Mouse (Mus musculus) lung, embryonic 15.5 days (tissue): ENCODE measurements around the gene Eno2. TPM values are rescaled to one million over a fixed set of nuclear protein-coding genes. Genes with fewer than 3 reads are reported as not detected.

Experiments
- ATAC-seq: fragments of 200-750 bp; cut with Nextera tagmentation; 2 replicates; pipeline ENCODE4 v1.8.0; 2017; ENCODE audit warnings: moderate number of reproducible peaks, borderline replicate concordance; ENCODE audit not compliant: low FRiP score, low TSS enrichment; ENCODE audit errors: extremely low read depth
- H3K27ac ChIP-seq: fragments of 300-500 bp; sonication (generic); 2 replicates; pipeline ENCODE4 v1.5.1; 2015; ENCODE audit warnings: moderate library complexity, mild to moderate bottlenecking, inconsistent platforms
- H3K27me3 ChIP-seq: fragments of 300-500 bp; sonication (generic); 2 replicates; pipeline ENCODE4 v1.6.1; 2015; ENCODE audit warnings: inconsistent platforms
- H3K36me3 ChIP-seq: fragments of 300-500 bp; sonication (generic); 2 replicates; pipeline ENCODE4 v1.6.1; 2015; ENCODE audit warnings: inconsistent platforms
- H3K4me1 ChIP-seq: fragments of 300-500 bp; sonication (generic); 2 replicates; pipeline ENCODE4 v1.6.1; 2015; ENCODE audit warnings: inconsistent platforms
- H3K4me2 ChIP-seq: fragments of 300-500 bp; sonication (generic); 2 replicates; pipeline ENCODE4 v1.6.1; 2015; ENCODE audit warnings: inconsistent platforms, mild to moderate bottlenecking, moderate library complexity
- H3K4me3 ChIP-seq: fragments of 300-500 bp; sonication (generic); 2 replicates; pipeline ENCODE4 v1.5.1; 2015; ENCODE audit warnings: mild to moderate bottlenecking, inconsistent platforms
- H3K9ac ChIP-seq: fragments of 300-500 bp; sonication (generic); 2 replicates; pipeline ENCODE4 v1.6.1; 2015; ENCODE audit warnings: inconsistent platforms
- H3K9me3 ChIP-seq: fragments of 300-500 bp; sonication (generic); 2 replicates; pipeline ENCODE4 v1.6.1; 2016; ENCODE audit warnings: inconsistent platforms
- WGBS: fragments of 180-500 bp; shearing (Covaris S2); methylation state at CpG from one replicate; pipeline ENCODE4 v1.1.7; 2015; 5-methylcytosine and 5-hydroxymethylcytosine counted together
- polyA plus RNA-seq: library from polyadenylated mRNA; unstranded; fragments of >200 nt; fragmentation: Nextera tagmentation; extraction: Ambion mirVana; gene quantifications from 2 replicates; pipeline ENCODE4 v1.2.1, GENCODE M21; 2015

Gene Eno2
- polyA plus RNA-seq, 1 experiment from 2014 or later: 3.4 TPM

DNA sequence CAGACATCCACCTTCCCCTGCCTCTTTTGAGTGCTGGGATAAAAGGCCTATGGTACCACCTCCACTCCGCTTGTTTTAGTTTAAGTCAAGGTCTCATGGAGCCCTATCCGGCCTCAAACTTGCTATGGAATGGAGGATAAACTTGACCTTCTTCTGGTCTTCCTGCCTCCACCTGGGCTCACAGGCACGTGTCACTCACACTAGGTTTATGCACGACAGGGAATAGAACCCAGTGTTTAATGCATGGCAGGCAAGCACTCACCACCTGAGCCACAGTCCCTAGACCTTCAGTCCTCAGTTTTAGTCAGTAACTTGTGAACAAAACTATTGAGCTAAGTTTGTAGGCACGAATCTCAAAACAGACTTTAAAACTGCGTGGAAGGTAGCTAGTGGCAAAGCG is 38.4 kb downstream of the Eno2 start:
- Histone ChIP-seq H3K9me3 (no peaks in the 10 kb centered on the region), H3K36me3 (no peaks in the 10 kb centered on the region), H3K4me3 (no peak overlapping the region), H3K4me1 (peaks cover 10% of the 10 kb centered on the region), H3K4me2 (no peak overlapping the region), H3K27me3 (no peaks in the 10 kb centered on the region), H3K9ac (no peak overlapping the region), H3K27ac (no peak overlapping the region)
- 78% methylated on average over 7 of the region's 7 CpGs for WGBS
- ATAC-seq: no peak

DNA sequence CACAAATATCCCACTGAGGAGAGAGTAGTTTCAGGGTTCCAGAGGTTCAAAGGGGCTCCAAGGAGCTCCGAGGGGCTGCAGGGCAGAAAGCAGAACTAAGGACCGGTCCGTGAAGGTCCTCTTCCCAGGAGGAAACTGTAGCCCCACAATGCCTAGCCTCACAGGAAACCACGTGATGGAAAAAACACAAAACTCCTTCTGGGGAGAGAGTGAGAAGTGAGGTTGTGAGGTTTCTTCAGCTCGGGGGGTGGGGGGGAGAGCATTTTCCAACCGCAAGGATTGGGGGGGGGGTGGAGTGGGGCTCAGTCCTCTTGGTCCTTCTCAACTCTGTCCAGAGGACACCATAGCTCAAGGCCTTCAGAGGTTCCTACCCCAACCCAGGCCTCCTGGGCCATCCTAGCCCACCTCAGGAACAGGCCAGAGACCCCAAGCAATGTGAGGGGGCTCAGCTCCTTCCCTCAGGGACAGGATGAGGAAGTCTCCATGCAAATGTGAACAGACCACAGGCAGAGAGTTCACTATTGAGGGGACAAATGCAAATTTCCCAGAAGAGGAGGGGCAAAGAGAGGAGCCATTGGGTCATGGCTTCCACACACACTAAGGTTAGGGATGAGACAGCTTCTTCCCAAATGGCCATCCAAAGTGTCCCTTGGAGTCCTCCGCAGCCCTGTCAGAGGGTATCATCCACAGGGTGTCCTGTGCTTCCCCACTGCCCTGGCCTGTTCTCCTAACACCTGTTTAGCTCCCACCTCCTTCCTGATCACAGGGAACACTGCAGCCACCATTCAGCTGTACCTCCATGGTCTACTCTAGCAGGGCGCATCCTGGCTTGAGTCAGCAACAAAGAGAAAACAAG is 39.4 kb downstream of the Eno2 start:
- H3K9me3 ChIP-seq: no peaks in the 10 kb centered on the region
- no peak for ATAC-seq
- H3K4me3 ChIP-seq: no peak overlapping the region
- H3K27me3 ChIP-seq: no peaks in the 10 kb centered on the region
- no peaks in the 10 kb centered on the region for H3K36me3 ChIP-seq
- H3K9ac ChIP-seq: no peak overlapping the region
- H3K27ac ChIP-seq: no peak overlapping the region
- H3K4me1 ChIP-seq: peaks cover 10% of the 10 kb centered on the region
- H3K4me2 ChIP-seq: no peak overlapping the region
- WGBS: 73% methylated on average over 8 of the region's 8 CpGs

DNA sequence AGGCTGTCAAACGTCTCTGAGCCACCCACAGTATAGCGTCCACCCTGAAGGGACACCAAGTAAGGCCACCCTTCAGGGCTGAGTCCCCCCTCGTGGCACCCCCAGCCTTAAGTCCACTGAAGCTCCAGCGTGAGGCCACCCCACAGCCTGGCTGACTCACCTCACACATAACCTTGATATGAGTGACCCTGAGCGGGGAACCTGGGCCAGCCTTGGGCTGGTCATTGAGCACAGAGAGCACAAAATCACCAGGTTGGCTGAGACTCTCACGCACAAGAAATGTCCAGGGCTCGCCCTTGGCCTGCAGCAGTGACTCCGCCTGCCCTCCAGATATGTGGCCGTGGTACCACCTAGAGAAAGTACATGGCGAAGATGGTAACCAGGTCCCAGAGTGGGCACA is 40.9 kb downstream of the Eno2 start:
- Histone ChIP-seq H3K9me3 (no peaks in the 10 kb centered on the region), H3K9ac (no peak overlapping the region), H3K27ac (no peak overlapping the region), H3K36me3 (no peaks in the 10 kb centered on the region), H3K4me3 (no peak overlapping the region), H3K4me1 (peaks cover 10% of the 10 kb centered on the region), H3K4me2 (no peak overlapping the region), H3K27me3 (no peaks in the 10 kb centered on the region)
- WGBS: 86% methylated on average over 10 of the region's 10 CpGs
- no peak for ATAC-seq

DNA sequence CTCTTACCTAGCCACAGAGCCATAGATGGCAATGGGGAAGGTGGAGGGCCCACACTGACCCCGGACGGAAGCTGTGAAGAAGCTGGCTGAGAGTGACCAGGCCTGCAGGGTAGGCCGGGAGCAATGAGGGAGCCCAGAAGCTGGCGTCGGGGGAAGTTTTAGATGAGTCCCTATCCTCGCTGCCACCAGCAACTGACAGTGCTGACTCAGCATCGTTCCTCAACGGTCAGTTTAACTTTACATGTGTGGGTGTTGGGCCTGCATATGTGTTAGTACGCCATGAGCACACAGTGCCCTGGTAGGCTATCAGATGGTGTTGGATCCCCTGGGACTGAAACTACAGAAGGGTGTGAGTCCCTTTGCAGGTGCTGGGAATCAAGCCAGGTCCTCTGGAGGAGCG is 45.0 kb downstream of the Eno2 start:
- H3K4me3 ChIP-seq: no peak overlapping the region
- WGBS: 85% methylated on average over 10 of the region's 10 CpGs
- H3K27me3 ChIP-seq: no peaks in the 10 kb centered on the region
- no peak overlapping the region for H3K27ac ChIP-seq
- H3K4me1 ChIP-seq: no peaks in the 10 kb centered on the region; the same call in 1 of the 2 replicates
- no peak for ATAC-seq
- no peaks in the 10 kb centered on the region for H3K36me3 ChIP-seq
- no peaks in the 10 kb centered on the region for H3K9me3 ChIP-seq
- H3K4me2 ChIP-seq: no peak overlapping the region
- H3K9ac ChIP-seq: no peak overlapping the region

DNA sequence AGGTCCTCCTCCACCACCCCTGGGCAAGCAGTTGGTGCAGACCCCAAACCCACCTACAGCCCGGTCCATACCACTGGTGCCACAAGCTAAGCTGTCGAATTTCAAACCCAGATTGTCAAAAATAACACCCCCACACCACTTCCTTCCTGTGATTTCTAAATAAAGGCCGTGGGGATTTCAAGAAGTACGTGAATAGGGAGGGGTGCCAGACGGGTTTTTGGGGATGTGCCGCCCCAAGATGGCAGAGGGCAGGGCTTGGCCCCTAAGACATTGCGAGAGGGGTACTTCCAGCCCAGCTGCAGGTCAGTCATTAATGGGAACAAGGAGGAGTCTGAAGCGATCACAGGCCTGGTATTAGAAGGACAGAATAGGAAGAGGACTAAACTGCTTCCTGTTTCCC is 45.9 kb downstream of the Eno2 start:
- WGBS: 62% methylated on average over 8 of the region's 8 CpGs
- no peak for ATAC-seq

DNA sequence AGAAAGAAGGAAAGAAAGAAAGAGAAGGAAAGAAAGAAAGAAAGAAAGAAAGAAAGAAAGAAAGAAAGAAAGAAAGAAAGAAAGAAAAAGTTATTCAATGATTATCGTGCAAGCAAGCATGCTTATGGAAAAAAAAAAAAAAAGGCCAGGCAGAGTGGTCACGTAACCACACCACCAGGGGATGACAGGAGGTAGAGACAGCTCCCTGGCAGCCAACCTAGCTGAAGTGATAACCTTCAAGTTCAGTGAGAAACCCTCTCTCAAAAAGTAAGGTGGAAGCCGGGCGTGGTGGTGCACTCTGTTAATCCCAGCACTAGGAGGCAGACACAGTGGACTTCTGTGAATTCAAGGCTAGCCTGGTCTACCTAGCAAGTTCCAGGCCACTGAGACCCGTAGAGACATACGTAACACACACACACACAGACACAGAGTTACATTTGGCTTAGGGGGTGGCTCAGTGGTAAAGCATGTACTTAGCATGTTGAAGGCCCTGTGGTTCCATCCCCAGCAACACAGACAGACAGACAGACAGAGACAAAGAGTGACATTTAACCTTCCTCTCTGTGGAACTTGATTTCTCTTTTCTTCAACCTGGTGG is 46.5 kb downstream of the Eno2 start:
- Histone ChIP-seq H3K27ac (no peak overlapping the region), H3K4me1 (no peaks in the 10 kb centered on the region; the same call in 1 of the 2 replicates), H3K4me2 (no peak overlapping the region), H3K36me3 (no peaks in the 10 kb centered on the region), H3K9me3 (no peaks in the 10 kb centered on the region), H3K27me3 (no peaks in the 10 kb centered on the region), H3K9ac (no peak overlapping the region), H3K4me3 (no peak overlapping the region)
- 82% methylated on average over 6 of the region's 6 CpGs for WGBS
- ATAC-seq: no peak

More for the DNA sequence above, 45.9 kb downstream of the Eno2 start:
- no peak overlapping the region for H3K9ac ChIP-seq
- no peaks in the 10 kb centered on the region for H3K36me3 ChIP-seq
- no peaks in the 10 kb centered on the region for H3K27me3 ChIP-seq
- no peak overlapping the region for H3K27ac ChIP-seq
- H3K4me2 ChIP-seq: no peak overlapping the region
- no peaks in the 10 kb centered on the region for H3K9me3 ChIP-seq
- no peaks in the 10 kb centered on the region; the same call in 1 of the 2 replicates for H3K4me1 ChIP-seq
- no peak overlapping the region for H3K4me3 ChIP-seq

DNA sequence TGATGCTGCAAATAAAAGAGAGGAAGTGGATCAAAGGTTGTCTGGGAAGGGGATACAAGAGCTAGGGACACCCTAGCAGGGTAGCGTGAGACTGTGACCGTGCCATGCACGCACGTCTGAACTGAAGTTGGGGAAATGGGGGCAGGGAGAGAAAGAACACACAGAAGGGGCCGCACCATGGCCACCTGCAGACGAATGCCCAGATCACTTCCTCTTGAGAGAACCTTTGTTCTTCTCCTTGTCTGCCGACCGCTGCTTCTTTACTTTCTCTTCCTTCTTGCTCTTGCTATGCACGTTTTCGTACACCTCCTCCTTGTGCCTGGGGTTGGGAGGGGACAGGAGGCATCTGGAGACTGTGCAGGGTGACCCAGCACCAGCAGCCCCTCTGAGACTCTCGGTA is 48.6 kb downstream of the Eno2 start:
- H3K9me3 ChIP-seq: no peaks in the 10 kb centered on the region
- H3K27me3 ChIP-seq: no peaks in the 10 kb centered on the region
- no peak for ATAC-seq
- no peaks in the 10 kb centered on the region; the same call in 1 of the 2 replicates for H3K4me1 ChIP-seq
- H3K4me2 ChIP-seq: peak overlapping the region; percentile 55
- H3K36me3 ChIP-seq: peaks cover 13% of the 10 kb centered on the region
- H3K9ac ChIP-seq: 0 out of 2 replicates have a peak overlapping the region, but pooled peaks have one; percentile 22
- 50% methylated on average over 11 of the region's 11 CpGs for WGBS
- no peak overlapping the region for H3K27ac ChIP-seq
- H3K4me3 ChIP-seq: peak overlapping the region; percentile 44; the same call in 1 of the 2 replicates

DNA sequence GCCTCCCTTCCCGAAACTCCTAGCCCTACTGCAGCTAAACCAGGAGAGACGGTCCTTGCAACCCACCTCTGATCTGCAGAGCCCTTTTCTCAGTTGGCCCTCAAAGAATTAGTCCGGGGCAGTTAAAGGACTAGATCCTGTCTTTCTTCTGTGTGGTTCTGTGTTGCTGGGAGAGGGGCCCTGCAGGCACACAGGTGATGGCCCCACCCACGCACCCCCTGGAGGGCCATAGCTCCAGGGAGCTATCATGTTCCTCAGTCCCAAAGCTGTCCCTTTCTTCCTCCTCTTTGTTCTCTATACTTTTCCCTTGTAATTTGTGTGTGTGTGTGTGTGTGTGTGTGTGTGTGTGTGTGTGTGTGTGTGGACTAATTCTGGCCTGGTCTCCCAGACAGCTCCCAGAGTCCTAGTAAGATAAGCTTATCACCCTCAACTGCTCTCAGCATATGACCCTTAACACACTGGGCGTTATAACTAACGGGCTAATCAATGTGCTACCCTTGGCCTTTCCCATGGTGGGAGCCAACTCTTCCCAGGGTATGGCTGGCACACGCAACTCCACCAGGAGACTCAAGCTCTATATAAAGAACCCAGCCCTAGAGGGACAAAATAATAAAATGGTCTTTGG is 50.0 kb downstream of the Eno2 start:
- Histone ChIP-seq H3K4me1 (no peaks in the 10 kb centered on the region; the same call in 1 of the 2 replicates), H3K36me3 (peaks cover 27% of the 10 kb centered on the region), H3K4me3 (peak overlapping the region; percentile 44), H3K9me3 (no peaks in the 10 kb centered on the region), H3K9ac (peak overlapping the region; percentile 39), H3K4me2 (peak overlapping the region; percentile 55), H3K27ac (peak overlapping the region; percentile 90), H3K27me3 (no peaks in the 10 kb centered on the region)
- WGBS: 50% methylated on average over 7 of the region's 7 CpGs
- ATAC-seq: no peak

DNA sequence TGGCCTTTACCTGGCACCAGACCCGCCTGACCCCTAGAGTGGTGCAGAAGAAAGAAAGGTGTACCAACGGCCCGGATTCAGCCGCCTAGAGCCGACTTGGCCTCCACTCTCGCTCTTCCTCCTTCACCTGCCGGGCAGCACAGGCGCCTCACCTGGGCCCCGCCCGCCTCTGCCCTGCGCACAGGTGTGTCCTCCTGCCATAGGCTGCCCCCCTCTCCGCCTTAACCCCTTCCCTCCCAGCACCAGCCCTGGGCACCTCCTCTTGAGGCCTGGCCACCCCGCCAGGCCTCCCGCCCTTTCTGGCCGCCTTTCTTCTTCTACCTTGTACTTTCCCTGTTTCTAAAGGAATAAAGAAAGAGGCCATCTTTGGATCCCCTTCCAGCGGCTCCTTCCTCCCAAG is 50.8 kb downstream of the Eno2 start:
- Histone ChIP-seq H3K9me3 (no peaks in the 10 kb centered on the region), H3K4me2 (peak overlapping the region; percentile 57), H3K4me3 (peak overlapping the region; percentile 44), H3K27ac (peak overlapping the region; percentile 90), H3K4me1 (peaks cover 5% of the 10 kb centered on the region), H3K36me3 (peaks cover 35% of the 10 kb centered on the region), H3K27me3 (no peaks in the 10 kb centered on the region), H3K9ac (peak overlapping the region; percentile 41)
- 48% methylated on average over 16 of the region's 16 CpGs for WGBS
- peak; percentile 71 for ATAC-seq

DNA sequence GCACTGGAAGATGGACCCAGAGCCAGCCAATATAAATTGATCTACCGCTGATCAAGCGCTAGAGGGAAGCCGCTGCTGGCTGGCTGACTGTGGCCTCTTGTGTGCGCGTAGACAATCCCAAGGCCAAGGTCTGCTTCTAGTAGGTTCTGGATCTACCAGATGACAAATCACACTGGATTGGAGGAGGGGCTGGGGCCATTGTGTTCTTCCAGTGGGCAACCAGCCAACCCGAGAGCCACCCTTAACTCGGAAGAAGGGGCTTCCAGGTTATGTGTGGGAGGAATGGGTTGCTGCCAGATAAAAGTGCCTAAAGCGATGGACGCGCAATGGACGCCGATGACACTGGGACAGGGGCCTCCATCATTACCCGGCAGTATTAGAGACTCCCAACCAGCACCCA is 51.5 kb downstream of the Eno2 start:
- peak overlapping the region; percentile 90 for H3K27ac ChIP-seq
- H3K27me3 ChIP-seq: no peaks in the 10 kb centered on the region
- peak overlapping the region; percentile 44 for H3K4me3 ChIP-seq
- peaks cover 13% of the 10 kb centered on the region for H3K4me1 ChIP-seq
- H3K9me3 ChIP-seq: no peaks in the 10 kb centered on the region
- peak overlapping the region; percentile 41 for H3K9ac ChIP-seq
- H3K4me2 ChIP-seq: peak overlapping the region; percentile 57
- H3K36me3 ChIP-seq: peaks cover 36% of the 10 kb centered on the region
- WGBS: 54% methylated on average over 13 of the region's 13 CpGs
- ATAC-seq: no peak

DNA sequence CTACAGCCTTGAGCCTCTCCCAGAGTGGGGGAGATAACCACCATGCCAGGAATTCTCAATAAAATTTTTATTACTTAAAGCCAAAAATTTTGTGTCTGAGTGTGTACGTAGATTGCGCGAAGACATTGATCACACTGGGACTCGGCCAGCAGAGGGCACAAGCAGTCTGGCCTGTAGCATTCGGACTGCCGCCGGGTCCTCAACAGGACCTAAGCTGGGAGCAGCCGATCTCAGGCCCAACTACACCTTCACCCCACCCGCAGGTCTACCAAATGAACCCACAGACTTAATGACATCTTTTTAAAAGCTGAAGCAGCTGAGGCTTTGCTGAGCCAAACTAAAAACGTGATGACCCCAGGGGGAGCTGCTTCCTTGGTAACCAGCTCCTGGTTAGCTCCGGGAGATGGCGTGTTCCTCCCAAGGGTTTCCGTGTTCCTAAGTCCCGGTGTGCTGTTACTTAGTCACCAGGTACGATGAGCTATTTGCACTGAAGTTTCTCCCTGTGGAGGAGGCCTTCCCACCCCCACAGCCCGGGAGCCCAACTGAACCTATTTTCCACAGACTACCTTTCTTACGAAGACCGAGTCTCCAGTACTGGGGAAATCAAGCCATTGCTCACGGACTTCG is 52.5 kb downstream of the Eno2 start:
- no peaks in the 10 kb centered on the region for H3K9me3 ChIP-seq
- 0 out of 2 replicates have a peak overlapping the region, but pooled peaks have one; percentile 19 for H3K9ac ChIP-seq

More for the DNA sequence above, 52.5 kb downstream of the Eno2 start:
- 54% methylated on average over 20 of the region's 20 CpGs for WGBS
- Histone ChIP-seq H3K4me1 (peaks cover 17% of the 10 kb centered on the region), H3K4me3 (peak overlapping the region; percentile 44), H3K36me3 (peaks cover 36% of the 10 kb centered on the region), H3K4me2 (peak overlapping the region; percentile 57), H3K27ac (peak overlapping the region; percentile 90), H3K27me3 (no peaks in the 10 kb centered on the region)
- ATAC-seq: no peak
